Mouse (Mus musculus) erythroblast, embryonic 14.5 days (primary cell): Measurements from ENCODE around the gene Pnma1.

Experiments
- GATA1 ChIP-seq: IDR thresholded peaks from 2 replicates; pipeline ENCODE4 v1.6.1; 2012; ENCODE audit warnings: low read length, inconsistent platforms, mixed read lengths
- TAL1 ChIP-seq: IDR thresholded peaks from 3 replicates; pipeline ENCODE4 v1.6.1; 2012; ENCODE audit warnings: low read length, inconsistent platforms, mixed read lengths

GRCm38 (mm10) chr12:84173309-84173915, 25.1 kb upstream of the Pnma1 start:
- no peak for TF ChIP-seq GATA1
- TF ChIP-seq TAL1: no peak
